Mouse (Mus musculus) kidney, embryonic 14.5 days (tissue): ENCODE data around the gene Spry1. TPM values are rescaled to one million over a fixed set of nuclear protein-coding genes. Genes with fewer than 3 reads are reported as not detected.
"Not testable (repeated sequence)": the region's sequence is repeated elsewhere in the genome, so short reads cannot be mapped to it uniquely, and the experiment has no call there.

Experiments
- ATAC-seq: fragments of 200-750 bp; cut with Nextera tagmentation; 2 replicates; pipeline ENCODE4 v1.8.0; 2017; ENCODE audit warnings: moderate number of reproducible peaks, mild to moderate bottlenecking, moderate TSS enrichment, moderate library complexity; ENCODE audit not compliant: low FRiP score, low TSS enrichment
- H3K27ac ChIP-seq: fragments of 300-500 bp; sonication (generic); 2 replicates; pipeline ENCODE4 v1.5.1; 2014; ENCODE audit warnings: low read depth, mild to moderate bottlenecking, low read length, moderate library complexity, mixed read lengths
- H3K27me3 ChIP-seq: fragments of 300-500 bp; sonication (generic); 2 replicates; pipeline ENCODE4 v1.6.1; 2014; ENCODE audit warnings: mild to moderate bottlenecking, low read length; ENCODE audit not compliant: control insufficient read depth, insufficient read depth
- H3K36me3 ChIP-seq: fragments of 300-500 bp; sonication (generic); 2 replicates; pipeline ENCODE4 v1.6.1; 2014; ENCODE audit warnings: low read length, mixed read lengths; ENCODE audit not compliant: control insufficient read depth, insufficient read depth
- H3K4me1 ChIP-seq: fragments of 300-500 bp; sonication (generic); 2 replicates; pipeline ENCODE4 v1.6.1; 2014; ENCODE audit warnings: low read length, mixed read lengths; ENCODE audit not compliant: control insufficient read depth, insufficient read depth
- H3K4me2 ChIP-seq: fragments of 300-500 bp; sonication (generic); replicated peaks from 2 replicates; pipeline ENCODE4 v1.6.1; 2014; ENCODE audit warnings: low read depth, mild to moderate bottlenecking, low read length
- H3K4me3 ChIP-seq: fragments of 300-500 bp; sonication (generic); 2 replicates; pipeline ENCODE4 v1.5.1; 2014; ENCODE audit warnings: mild to moderate bottlenecking, low read length
- H3K9ac ChIP-seq: fragments of 300-500 bp; sonication (generic); 2 replicates; pipeline ENCODE4 v1.6.1; 2014; ENCODE audit warnings: low read depth, mild to moderate bottlenecking, low read length, moderate library complexity
- H3K9me3 ChIP-seq: fragments of 300-500 bp; sonication (generic); 2 replicates; pipeline ENCODE4 v1.6.1; 2016; ENCODE audit warnings: low read length; ENCODE audit not compliant: control insufficient read depth
- WGBS: fragments of 180-500 bp; shearing (Covaris S2); extraction: QIAGEN DNeasy Blood & Tissue Kit; methylation state at CpG from one replicate; pipeline ENCODE4 v1.1.7; 2014; 5-methylcytosine and 5-hydroxymethylcytosine counted together
- polyA plus RNA-seq: library from polyadenylated mRNA; unstranded; fragments of >200 nt; fragmentation: Nextera tagmentation; extraction: Ambion mirVana; gene quantifications from 2 replicates; pipeline ENCODE4 v1.2.1, GENCODE M21; 2014

Spry1 gene
- 41.7 and 49.8 TPM in 2 replicates for polyA plus RNA-seq

GRCm38 (mm10) chr3:37639690-37640089 is at the start of gene Spry1:
TSS of gene Spry1 (plus strand) at chr3:37639947.
- peak within 1 kb of the TSS; percentile 97 for H3K9ac ChIP-seq
- under 1% methylated on average over 38 of the region's 38 CpGs for whole genome bisulfite sequencing
- H3K9me3 ChIP-seq, result no peaks in the 10 kb centered on the region
- peak within 1 kb of the TSS; percentile 95 for H3K4me3 ChIP-seq
- H3K4me2 ChIP-seq, result peak within 1 kb of the TSS; percentile 56
- H3K27me3 ChIP-seq, result no peaks in the 10 kb centered on the region
- peaks cover 21% of the 10 kb centered on the region for H3K36me3 ChIP-seq
- H3K4me1 ChIP-seq, result peaks cover 23% of the 10 kb centered on the region
- ATAC-seq, result peak; percentile 85
- peak within 1 kb of the TSS; percentile 95 for H3K27ac ChIP-seq

GRCm38 (mm10) chr3:37595721-37596120 is 44.0 kb upstream of the Spry1 start:
- Histone ChIP-seq H3K27ac (no peak overlapping the region), H3K4me2 (no peak overlapping the region), H3K36me3 (no peaks in the 10 kb centered on the region), H3K9me3 (no peaks in the 10 kb centered on the region), H3K4me1 (0 out of 2 replicates have a peak, but pooled peaks cover 4% of the 10 kb centered on the region), H3K4me3 (no peak overlapping the region), H3K27me3 (no peaks in the 10 kb centered on the region), H3K9ac (no peak overlapping the region)
- no peak for ATAC-seq
- 67% methylated on average over 10 of the region's 10 CpGs for WGBS

GRCm38 (mm10) chr3:37596519-37596918 is 43.2 kb upstream of the Spry1 start:
- H3K4me3 ChIP-seq, result no peak overlapping the region
- ATAC-seq, result no peak
- no peak overlapping the region for H3K27ac ChIP-seq
- no peak overlapping the region for H3K9ac ChIP-seq
- H3K4me2 ChIP-seq, result no peak overlapping the region
- H3K36me3 ChIP-seq, result no peaks in the 10 kb centered on the region
- WGBS, result 48% methylated on average over 6 of the region's 6 CpGs
- H3K4me1 ChIP-seq, result 0 out of 2 replicates have a peak, but pooled peaks cover 4% of the 10 kb centered on the region
- H3K27me3 ChIP-seq, result no peaks in the 10 kb centered on the region
- no peaks in the 10 kb centered on the region for H3K9me3 ChIP-seq

GRCm38 (mm10) chr3:37597200-37597599 is 42.5 kb upstream of the Spry1 start:
- Histone ChIP-seq H3K9me3 (no peaks in the 10 kb centered on the region), H3K27ac (no peak overlapping the region), H3K4me2 (no peak overlapping the region), H3K27me3 (no peaks in the 10 kb centered on the region), H3K9ac (no peak overlapping the region), H3K36me3 (no peaks in the 10 kb centered on the region), H3K4me3 (no peak overlapping the region), H3K4me1 (0 out of 2 replicates have a peak, but pooled peaks cover 4% of the 10 kb centered on the region)
- 65% methylated on average over 5 of the region's 5 CpGs for WGBS
- no peak for ATAC-seq

GRCm38 (mm10) chr3:37599641-37600040 is 40.1 kb upstream of the Spry1 start:
- not testable (repeated sequence) for H3K27ac ChIP-seq, ATAC-seq, H3K27me3 ChIP-seq, H3K9me3 ChIP-seq, H3K36me3 ChIP-seq, H3K4me1 ChIP-seq, H3K4me2 ChIP-seq, H3K9ac ChIP-seq, H3K4me3 ChIP-seq
- 96% methylated on average over 14 of the region's 14 CpGs for whole genome bisulfite sequencing

GRCm38 (mm10) chr3:37602356-37602755 is 37.4 kb upstream of the Spry1 start:
- H3K36me3 ChIP-seq, result no peaks in the 10 kb centered on the region
- H3K4me1 ChIP-seq, result peaks cover 3% of the 10 kb centered on the region; the same call in 1 of the 2 replicates
- H3K4me2 ChIP-seq, result no peak overlapping the region
- no peak overlapping the region for H3K4me3 ChIP-seq
- no peak overlapping the region for H3K27ac ChIP-seq
- H3K9ac ChIP-seq, result no peak overlapping the region
- 92% methylated on average over 9 of the region's 9 CpGs for WGBS
- no peaks in the 10 kb centered on the region for H3K9me3 ChIP-seq
- no peak for ATAC-seq
- H3K27me3 ChIP-seq, result no peaks in the 10 kb centered on the region

GRCm38 (mm10) chr3:37602890-37603289 is 36.9 kb upstream of the Spry1 start:
- H3K4me1 ChIP-seq, result peaks cover 3% of the 10 kb centered on the region; the same call in 1 of the 2 replicates
- H3K4me3 ChIP-seq, result no peak overlapping the region
- no peaks in the 10 kb centered on the region for H3K9me3 ChIP-seq
- H3K27me3 ChIP-seq, result no peaks in the 10 kb centered on the region
- ATAC-seq, result no peak
- H3K36me3 ChIP-seq, result no peaks in the 10 kb centered on the region
- WGBS, result 78% methylated on average over 7 of the region's 7 CpGs
- H3K9ac ChIP-seq, result no peak overlapping the region
- no peak overlapping the region for H3K4me2 ChIP-seq
- H3K27ac ChIP-seq, result no peak overlapping the region

- Histone ChIP-seq H3K9ac (no peak overlapping the region), H3K4me1 (peaks cover 3% of the 10 kb centered on the region; the same call in 1 of the 2 replicates), H3K4me2 (no peak overlapping the region), H3K27ac (no peak overlapping the region), H3K36me3 (no peaks in the 10 kb centered on the region), H3K9me3 (no peaks in the 10 kb centered on the region), H3K4me3 (no peak overlapping the region), H3K27me3 (no peaks in the 10 kb centered on the region)
- ATAC-seq, result no peak
- WGBS, result 85% methylated on average over 3 of the region's 3 CpGs
Observed at GRCm38 (mm10) chr3:37603541-37603940, 36.2 kb upstream of the Spry1 start.

GRCm38 (mm10) chr3:37604976-37605875 is 34.5 kb upstream of the Spry1 start:
- H3K27ac ChIP-seq, result no peak overlapping the region
- no peak overlapping the region for H3K9ac ChIP-seq
- 67% methylated on average over 13 of the region's 13 CpGs for WGBS
- peaks cover 3% of the 10 kb centered on the region; the same call in 1 of the 2 replicates for H3K4me1 ChIP-seq
- no peak overlapping the region for H3K4me2 ChIP-seq
- H3K27me3 ChIP-seq, result no peaks in the 10 kb centered on the region
- H3K36me3 ChIP-seq, result no peaks in the 10 kb centered on the region
- H3K4me3 ChIP-seq, result no peak overlapping the region
- no peaks in the 10 kb centered on the region for H3K9me3 ChIP-seq
- no peak for ATAC-seq
